Mouse (Mus musculus) right cerebral cortex, postnatal 36 days (tissue): ENCODE measurements around the gene 4933421I07Rik.

Source experiments
- DNase-seq, 2 experiments: peaks; one replicate each; pipeline ENCODE4 v3.0.0; 2022; ENCODE audit warnings: low spot score in 2 of 2, mixed read lengths in 1 of 2

Gene 4933421I07Rik

DNA sequence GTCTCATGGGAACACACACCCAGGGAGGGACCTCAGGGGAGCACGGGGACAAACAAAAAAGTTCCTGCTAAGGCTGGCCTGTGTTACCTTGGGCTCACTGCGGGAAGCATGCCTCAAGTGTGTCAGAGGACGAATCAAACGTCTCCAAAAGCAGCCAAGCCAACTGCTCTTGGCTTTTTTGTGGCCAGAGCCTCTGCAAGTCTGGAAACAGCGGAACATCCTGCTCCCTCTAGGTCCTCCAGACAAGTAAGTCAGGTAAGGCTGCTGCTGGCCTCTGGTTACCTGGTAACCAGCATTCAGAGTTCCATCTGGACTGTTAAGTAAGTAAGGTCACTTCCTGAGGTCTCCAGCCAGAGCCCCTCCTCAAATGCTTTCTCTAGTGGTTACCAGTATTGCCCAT lies at the start of gene 4933421I07Rik:
4933421I07Rik (minus strand) TSS at position 271 of the 400 bp plus-strand sequence.
- no peak for DNase-seq

DNA sequence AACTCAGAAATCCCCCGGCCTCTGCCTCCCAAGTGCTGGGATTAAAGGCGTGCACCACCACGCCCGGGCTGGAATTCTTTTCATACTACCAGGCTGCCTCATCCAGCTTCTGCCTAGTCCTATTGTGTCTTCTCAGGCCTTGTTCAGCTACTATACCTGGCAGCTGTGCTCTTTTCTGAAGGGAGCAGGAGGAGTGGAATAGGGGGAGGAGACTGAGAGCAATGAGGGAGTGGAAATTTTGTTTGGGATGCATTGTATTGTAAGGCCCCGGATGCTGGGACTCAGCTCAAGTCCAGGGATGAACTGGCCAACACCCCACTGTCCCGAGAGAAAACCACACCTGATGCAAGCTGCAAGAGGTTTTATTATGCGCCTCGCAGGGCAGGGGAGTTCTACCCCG lies 49.4 kb upstream of the 4933421I07Rik start:
- DNase-seq, result no peak

DNA sequence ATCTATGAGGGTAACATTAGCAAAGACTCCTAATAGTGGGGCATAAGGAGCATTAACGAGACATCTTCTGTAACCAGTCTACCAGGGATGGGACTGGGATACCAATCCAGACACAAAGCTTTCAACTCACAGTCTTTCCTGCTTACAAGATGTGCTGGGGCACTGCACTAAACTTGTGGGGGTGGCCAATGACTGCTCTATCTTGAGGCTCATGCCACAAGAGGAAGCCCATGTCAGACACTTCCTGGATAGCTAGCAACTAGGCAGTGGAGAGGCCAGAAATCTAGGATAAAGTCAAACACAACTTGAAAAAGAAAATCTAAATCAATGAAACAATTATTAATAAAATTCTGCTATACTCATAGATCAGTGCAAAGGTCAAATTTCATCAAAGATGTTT lies 48.3 kb upstream of the 4933421I07Rik start:
- DNase-seq, result no peak

DNA sequence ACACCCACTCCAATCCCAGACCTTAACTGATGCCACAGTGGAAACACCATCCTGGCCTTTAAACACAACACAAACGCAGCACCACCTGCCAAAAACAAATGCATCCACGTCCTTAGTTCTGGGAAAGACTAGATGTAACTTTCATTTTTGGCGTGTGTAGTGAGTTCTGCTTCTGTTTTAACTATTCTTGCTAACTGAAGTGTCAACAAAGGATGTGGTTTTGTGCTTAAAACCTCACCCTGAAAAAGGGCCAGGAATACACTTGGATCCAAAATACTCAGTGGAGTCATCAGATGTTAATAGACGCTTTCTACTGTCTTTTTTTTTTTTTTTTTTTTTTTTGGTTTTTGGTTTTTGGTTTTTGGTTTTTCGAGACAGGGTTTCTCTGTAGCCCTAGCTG lies 42.9 kb upstream of the 4933421I07Rik start:
- no peak for DNase-seq

DNA sequence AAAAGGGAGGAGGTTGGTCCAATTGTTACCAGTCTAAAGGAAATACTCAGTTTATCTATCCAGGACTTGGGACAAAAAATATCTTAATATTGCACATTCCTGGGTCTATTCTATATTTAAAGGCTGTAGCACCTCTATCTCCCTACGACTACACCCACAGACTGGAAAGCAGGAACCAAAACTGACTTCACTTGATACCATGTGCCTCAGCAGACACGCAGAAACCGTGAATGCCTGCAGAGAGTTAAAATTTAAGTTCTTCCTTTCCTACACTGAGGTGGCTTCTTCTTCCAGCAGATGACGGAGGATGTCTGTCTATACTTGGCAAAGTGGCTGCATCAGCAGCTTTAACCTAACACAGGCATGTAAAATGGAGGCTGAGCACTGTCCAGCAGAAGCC lies 42.4 kb upstream of the 4933421I07Rik start:
- DNase-seq, result no peak

DNA sequence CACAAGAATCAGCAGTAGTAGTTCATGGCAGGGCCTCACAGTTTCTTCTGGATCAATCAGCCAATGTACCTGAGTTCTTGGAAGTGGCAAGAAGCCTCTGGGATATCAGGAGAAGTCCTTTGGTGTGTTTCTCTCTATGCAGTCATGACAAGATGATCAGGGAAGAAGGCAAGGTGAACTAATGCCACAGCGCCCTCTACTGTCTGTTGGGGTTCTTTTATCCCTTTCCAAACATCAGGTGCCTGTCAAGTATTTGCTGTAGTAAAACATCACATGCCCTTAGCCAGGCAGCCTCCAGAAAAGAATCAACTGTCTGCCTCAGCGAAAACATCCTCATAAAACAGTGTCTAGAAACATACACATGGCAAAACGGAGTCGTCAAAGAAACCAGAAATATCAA lies 6.7 kb upstream of the 4933421I07Rik start:
- no peak for DNase-seq

DNA sequence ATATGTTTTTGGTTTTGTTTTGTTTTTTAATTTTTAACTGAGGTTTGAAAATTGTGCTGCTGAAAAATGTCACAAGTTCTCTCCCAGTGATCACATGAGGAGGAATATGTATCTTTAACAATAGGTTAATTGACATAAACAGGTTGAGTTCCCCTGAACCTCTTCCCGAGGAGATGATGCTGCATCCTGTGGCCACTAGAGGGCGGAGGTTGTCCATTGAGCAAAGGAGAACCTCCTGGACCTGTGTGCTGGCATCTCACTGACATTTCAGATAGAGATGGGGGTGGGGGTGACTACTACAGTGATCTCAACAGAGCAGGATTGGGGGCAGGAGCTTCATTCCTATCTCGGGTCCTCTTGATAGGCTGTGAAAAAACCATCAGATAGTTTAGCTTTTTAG lies 2.7 kb upstream of the 4933421I07Rik start:
- no peak for DNase-seq

DNA sequence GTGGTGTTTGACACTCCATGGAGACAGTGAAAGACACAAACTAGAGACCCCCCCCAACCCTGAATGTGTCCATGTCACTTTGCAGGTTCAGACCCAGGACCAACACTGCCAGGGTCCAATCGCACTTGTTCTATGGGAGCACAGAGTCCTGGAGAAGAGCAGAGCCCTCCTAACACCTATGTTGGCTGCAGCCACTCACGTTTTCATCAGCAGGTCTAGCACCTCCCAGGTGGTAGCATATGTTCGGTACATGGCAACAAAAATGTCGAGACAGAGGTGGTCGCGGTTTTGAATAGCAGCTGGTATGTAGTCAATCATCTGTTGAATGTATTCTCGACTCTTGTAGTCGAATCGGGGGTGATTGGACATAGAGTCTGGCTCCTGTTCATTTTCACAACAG lies 568 bp downstream of the 4933421I07Rik start:
- DNase-seq, result no peak
